Mouse (Mus musculus) liver, embryonic 16.5 days (tissue): ENCODE results near the gene Fam92b. TPM values are rescaled to one million over a fixed set of nuclear protein-coding genes. Genes with fewer than 3 reads are reported as not detected.

Source experiments
- ATAC-seq: fragments of 200-750 bp; cut with Nextera tagmentation; 2 replicates; pipeline ENCODE4 v1.8.0; 2017; ENCODE audit warnings: low read depth, mild to moderate bottlenecking, moderate number of reproducible peaks, moderate library complexity
- H3K27ac ChIP-seq: fragments of 300-500 bp; sonication (generic); 2 replicates; pipeline ENCODE4 v1.5.1; 2014; ENCODE audit warnings: mild to moderate bottlenecking, low read length
- H3K27me3 ChIP-seq: fragments of 300-500 bp; sonication (generic); 2 replicates; pipeline ENCODE4 v1.6.1; 2014; ENCODE audit warnings: low read depth, low read length, mixed read lengths; ENCODE audit not compliant: control insufficient read depth, insufficient read depth
- H3K36me3 ChIP-seq: fragments of 300-500 bp; sonication (generic); 2 replicates; pipeline ENCODE4 v1.6.1; 2014; ENCODE audit warnings: mild to moderate bottlenecking; ENCODE audit not compliant: control insufficient read depth, insufficient read depth
- H3K4me1 ChIP-seq: fragments of 300-500 bp; sonication (generic); 2 replicates; pipeline ENCODE4 v1.6.1; 2014; ENCODE audit warnings: low read depth, low read length, mixed read lengths; ENCODE audit not compliant: control insufficient read depth
- H3K4me2 ChIP-seq: fragments of 300-500 bp; sonication (generic); 2 replicates; pipeline ENCODE4 v1.6.1; 2014; ENCODE audit warnings: low read depth, low read length, mixed read lengths
- H3K4me3 ChIP-seq: fragments of 300-500 bp; sonication (generic); 2 replicates; pipeline ENCODE4 v1.5.1; 2014; ENCODE audit warnings: low read depth, mild to moderate bottlenecking, low read length
- H3K9ac ChIP-seq: fragments of 300-500 bp; sonication (generic); 2 replicates; pipeline ENCODE4 v1.6.1; 2014; ENCODE audit warnings: low read depth, low read length
- H3K9me3 ChIP-seq: fragments of 300-500 bp; sonication (generic); replicated peaks from 2 replicates; pipeline ENCODE4 v1.6.1; 2016; ENCODE audit warnings: low read length; ENCODE audit not compliant: control insufficient read depth
- WGBS: fragments of 180-500 bp; shearing (Covaris S2); extraction: QIAGEN DNeasy Blood & Tissue Kit; methylation state at CpG from one replicate; pipeline ENCODE4 v1.1.7; 2014; ENCODE audit not compliant: insufficient replicate concordance; 5-methylcytosine and 5-hydroxymethylcytosine counted together
- polyA plus RNA-seq: library from polyadenylated mRNA; unstranded; fragments of >200 nt; fragmentation: Nextera tagmentation; extraction: Ambion mirVana; gene quantifications from 2 replicates; pipeline ENCODE4 v1.2.1, GENCODE M21; 2015

Fam92b gene
- polyA plus RNA-seq, 1 experiment from 2014 or later: not detected

DNA sequence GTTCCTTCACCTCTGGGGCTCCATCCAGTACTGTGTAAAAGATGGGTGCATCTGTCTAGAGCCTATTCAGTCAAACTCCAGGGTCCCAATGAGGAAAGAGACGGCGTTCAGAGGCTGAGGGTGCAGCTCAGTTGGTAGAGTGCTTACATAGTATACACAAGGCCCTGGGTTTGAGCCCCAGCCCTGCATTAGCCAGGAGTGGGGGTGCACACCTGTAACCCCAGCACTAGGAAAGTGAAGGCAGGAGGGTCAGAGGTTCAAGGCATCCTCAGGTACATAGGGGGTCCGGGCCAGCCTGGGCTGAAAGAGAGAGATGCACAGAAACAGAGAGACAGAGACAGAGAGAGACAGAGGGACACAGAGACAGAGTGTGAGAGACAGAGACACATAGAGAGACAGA lies 36.0 kb upstream of the Fam92b start:
- Histone ChIP-seq H3K36me3 (no peaks in the 10 kb centered on the region), H3K27me3 (no peaks in the 10 kb centered on the region), H3K27ac (no peak overlapping the region), H3K4me1 (no peaks in the 10 kb centered on the region), H3K4me2 (no peak overlapping the region), H3K4me3 (no peak overlapping the region), H3K9ac (no peak overlapping the region), H3K9me3 (no peaks in the 10 kb centered on the region)
- WGBS: 73% methylated on average over 3 of the region's 3 CpGs
- no peak for ATAC-seq

DNA sequence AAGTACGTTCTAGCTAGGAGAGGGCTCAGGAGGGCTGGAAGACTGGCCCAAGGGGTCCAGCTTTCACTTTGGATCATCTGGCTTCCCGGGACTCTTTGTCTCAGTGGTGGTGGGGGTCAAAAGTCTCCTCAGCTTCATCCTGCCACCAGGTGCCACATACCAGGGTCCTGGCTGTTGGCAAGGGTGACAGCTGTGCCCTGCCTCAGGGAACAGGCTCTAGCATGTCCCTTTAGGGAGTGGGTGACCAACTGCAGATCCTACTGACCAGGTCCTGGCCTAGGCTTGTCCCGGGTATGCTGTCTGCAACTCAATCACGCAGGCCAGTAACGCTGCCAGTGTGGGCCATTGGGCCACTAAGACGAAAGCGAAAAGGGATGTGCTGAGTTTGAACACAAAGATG lies 35.3 kb upstream of the Fam92b start:
- no peaks in the 10 kb centered on the region for H3K36me3 ChIP-seq
- H3K27ac ChIP-seq: no peak overlapping the region
- H3K4me2 ChIP-seq: no peak overlapping the region
- WGBS: 71% methylated on average over 7 of the region's 7 CpGs
- H3K4me3 ChIP-seq: no peak overlapping the region
- no peaks in the 10 kb centered on the region for H3K4me1 ChIP-seq
- H3K27me3 ChIP-seq: no peaks in the 10 kb centered on the region
- no peak for ATAC-seq
- H3K9ac ChIP-seq: no peak overlapping the region
- no peaks in the 10 kb centered on the region for H3K9me3 ChIP-seq

DNA sequence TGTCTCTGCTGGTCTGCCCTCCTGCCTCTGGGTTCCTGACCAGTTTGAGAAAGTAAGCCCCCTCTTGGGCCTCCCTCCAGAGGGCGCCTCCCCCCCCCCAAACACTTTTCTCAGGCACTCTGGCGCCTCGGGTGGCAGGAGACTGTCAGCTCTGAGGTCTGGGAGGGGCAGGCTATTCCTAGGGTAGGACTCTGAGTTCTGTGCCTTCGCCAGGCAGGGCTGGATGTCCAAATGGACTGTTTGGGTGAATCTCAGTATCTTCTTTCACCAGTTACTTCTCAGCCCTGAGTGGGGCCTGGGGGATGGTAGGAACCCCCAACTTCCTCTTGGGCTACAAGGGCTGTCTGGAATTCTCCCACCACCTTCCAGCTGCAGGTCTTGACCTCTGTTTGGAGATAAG lies 34.1 kb upstream of the Fam92b start:
- H3K27ac ChIP-seq: no peak overlapping the region
- no peak for ATAC-seq
- no peaks in the 10 kb centered on the region for H3K27me3 ChIP-seq
- H3K4me3 ChIP-seq: no peak overlapping the region
- H3K9ac ChIP-seq: no peak overlapping the region
- WGBS: 8% methylated on average over 4 of the region's 4 CpGs
- no peaks in the 10 kb centered on the region for H3K9me3 ChIP-seq
- no peaks in the 10 kb centered on the region for H3K36me3 ChIP-seq
- no peaks in the 10 kb centered on the region for H3K4me1 ChIP-seq
- no peak overlapping the region for H3K4me2 ChIP-seq

DNA sequence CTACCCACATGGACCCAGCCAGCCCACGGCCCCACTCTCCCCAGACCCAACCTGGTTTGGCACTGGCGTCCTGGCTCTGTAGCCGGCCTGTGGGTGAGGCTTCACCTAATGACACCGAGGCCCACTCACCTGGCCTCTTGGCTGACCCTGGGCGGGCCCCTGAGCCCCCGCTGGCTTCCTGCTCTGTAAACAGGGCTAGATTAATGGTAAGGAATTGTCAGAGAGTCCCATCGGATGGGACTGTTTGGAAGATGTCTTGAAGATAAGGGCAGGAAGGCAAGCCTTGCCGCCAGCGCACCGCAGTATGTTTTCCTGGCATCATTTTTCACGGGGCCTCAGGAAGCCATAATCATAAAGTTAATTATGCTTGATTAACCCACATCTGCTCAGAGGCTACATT lies 30.8 kb upstream of the Fam92b start:
- WGBS: 50% methylated on average over 11 of the region's 11 CpGs
- Histone ChIP-seq H3K27me3 (no peaks in the 10 kb centered on the region), H3K4me2 (no peak overlapping the region), H3K9me3 (no peaks in the 10 kb centered on the region), H3K36me3 (no peaks in the 10 kb centered on the region), H3K4me1 (no peaks in the 10 kb centered on the region), H3K9ac (no peak overlapping the region), H3K4me3 (no peak overlapping the region), H3K27ac (no peak overlapping the region)
- ATAC-seq: no peak

DNA sequence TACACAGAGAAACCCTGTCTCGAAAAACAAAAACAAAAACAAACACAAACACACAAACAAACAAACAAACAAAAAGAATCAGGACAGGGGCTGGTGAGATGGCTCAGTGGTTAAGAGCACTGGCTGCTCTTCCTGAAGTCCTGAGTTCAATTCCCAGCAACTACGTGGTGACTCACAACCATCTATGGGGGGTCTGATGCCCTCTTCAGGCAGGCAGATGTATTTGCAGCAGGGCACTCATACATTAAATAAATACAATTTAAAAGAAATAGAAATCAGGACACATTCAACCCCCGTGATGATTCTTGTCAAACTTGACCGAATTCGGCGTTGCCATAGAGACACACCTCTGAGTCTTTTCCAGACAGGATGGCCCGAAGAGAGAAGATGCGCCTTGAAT lies 30.1 kb upstream of the Fam92b start:
- ATAC-seq: no peak
- Histone ChIP-seq H3K9ac (no peak overlapping the region), H3K36me3 (no peaks in the 10 kb centered on the region), H3K4me2 (no peak overlapping the region), H3K9me3 (no peaks in the 10 kb centered on the region), H3K4me3 (no peak overlapping the region), H3K4me1 (no peaks in the 10 kb centered on the region), H3K27me3 (no peaks in the 10 kb centered on the region), H3K27ac (no peak overlapping the region)
- 60% methylated on average over 8 of the region's 8 CpGs for WGBS

DNA sequence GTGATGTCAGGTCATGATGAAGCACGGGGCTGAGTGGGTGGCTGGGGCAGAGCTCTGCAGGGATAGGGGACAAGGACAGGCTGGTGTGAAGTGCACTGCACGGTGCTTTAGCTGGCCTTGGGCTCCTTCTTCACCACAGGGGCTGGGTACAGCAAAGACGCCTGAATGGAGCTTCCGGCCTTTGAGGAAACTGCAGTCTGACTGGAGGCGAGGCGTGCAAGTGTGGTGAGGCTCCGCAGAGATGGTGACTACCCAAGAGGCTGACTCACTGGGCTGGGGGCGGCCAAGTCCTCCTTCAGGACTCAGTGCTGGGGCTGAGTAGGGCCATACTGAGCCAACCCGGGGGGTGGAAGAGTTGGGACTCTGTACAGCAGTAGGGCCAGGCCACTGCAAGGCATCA lies 28.6 kb upstream of the Fam92b start:
- Histone ChIP-seq H3K9ac (no peak overlapping the region), H3K36me3 (no peaks in the 10 kb centered on the region), H3K27ac (no peak overlapping the region), H3K4me2 (no peak overlapping the region), H3K27me3 (no peaks in the 10 kb centered on the region), H3K9me3 (no peaks in the 10 kb centered on the region), H3K4me1 (no peaks in the 10 kb centered on the region), H3K4me3 (no peak overlapping the region)
- 51% methylated on average over 9 of the region's 9 CpGs for WGBS
- ATAC-seq: no peak

DNA sequence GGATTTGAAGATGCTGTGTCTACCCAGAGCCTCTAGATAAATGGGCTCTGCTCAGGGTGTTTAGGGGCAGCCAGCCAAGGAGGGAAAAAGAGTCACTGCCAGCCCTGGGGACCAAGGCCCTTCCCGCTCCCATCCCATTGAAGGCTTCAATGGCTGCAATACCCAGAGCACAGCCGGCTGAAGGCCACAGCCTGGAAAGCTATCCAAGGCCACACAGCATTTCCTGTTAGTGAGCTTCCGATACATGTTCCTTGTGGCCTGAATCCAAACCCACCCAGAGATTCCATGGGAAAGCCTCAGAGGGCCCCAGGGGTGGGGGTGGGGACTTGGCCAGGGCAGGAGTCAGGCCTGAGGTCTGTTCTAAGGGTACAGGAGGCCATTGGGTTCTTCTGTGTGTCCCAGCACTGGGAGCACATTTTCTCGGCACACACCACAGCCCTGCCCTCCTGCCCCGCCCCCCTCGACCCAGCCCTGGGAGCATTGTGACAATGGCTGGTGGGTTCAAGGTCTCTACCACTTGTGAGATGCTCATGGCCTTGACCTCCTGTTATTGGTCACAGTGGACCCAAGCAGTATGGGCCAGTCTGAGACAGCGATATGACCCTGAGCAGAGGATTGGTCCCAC lies 27.6 kb upstream of the Fam92b start:
- H3K9ac ChIP-seq: no peak overlapping the region
- H3K9me3 ChIP-seq: no peaks in the 10 kb centered on the region
- no peak overlapping the region for H3K27ac ChIP-seq
- no peak overlapping the region for H3K4me2 ChIP-seq
- no peaks in the 10 kb centered on the region for H3K36me3 ChIP-seq
- WGBS: 55% methylated on average over 7 of the region's 7 CpGs
- 0 out of 2 replicates have a peak, but pooled peaks have one; percentile 16 for ATAC-seq
- H3K27me3 ChIP-seq: no peaks in the 10 kb centered on the region
- no peak overlapping the region for H3K4me3 ChIP-seq
- no peaks in the 10 kb centered on the region for H3K4me1 ChIP-seq

DNA sequence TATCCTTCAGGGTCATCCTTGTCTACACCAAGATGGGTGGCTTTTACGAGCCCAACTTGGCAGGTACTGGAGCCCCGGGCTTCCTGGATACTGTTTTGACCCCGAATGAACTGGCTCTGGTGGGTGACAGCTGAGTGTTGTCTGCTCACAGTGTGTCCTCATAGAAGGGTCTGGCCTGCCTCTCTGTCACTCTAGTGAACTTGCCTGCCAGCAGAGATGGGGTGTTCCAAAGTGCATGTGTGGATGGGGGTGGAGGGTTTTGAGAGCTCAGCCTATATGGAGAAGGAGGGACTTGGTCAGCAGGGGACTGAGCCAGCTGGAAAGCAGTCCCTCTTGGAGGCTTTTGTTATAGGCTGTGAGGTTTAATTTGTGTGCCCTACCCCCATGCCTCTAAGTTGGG lies 25.3 kb upstream of the Fam92b start:
- H3K4me2 ChIP-seq: no peak overlapping the region
- H3K4me1 ChIP-seq: no peaks in the 10 kb centered on the region
- ATAC-seq: no peak
- no peak overlapping the region for H3K9ac ChIP-seq
- H3K27ac ChIP-seq: no peak overlapping the region
- no peaks in the 10 kb centered on the region for H3K9me3 ChIP-seq
- WGBS: 43% methylated on average over 3 of the region's 3 CpGs
- no peaks in the 10 kb centered on the region for H3K27me3 ChIP-seq
- no peak overlapping the region for H3K4me3 ChIP-seq
- no peaks in the 10 kb centered on the region for H3K36me3 ChIP-seq

DNA sequence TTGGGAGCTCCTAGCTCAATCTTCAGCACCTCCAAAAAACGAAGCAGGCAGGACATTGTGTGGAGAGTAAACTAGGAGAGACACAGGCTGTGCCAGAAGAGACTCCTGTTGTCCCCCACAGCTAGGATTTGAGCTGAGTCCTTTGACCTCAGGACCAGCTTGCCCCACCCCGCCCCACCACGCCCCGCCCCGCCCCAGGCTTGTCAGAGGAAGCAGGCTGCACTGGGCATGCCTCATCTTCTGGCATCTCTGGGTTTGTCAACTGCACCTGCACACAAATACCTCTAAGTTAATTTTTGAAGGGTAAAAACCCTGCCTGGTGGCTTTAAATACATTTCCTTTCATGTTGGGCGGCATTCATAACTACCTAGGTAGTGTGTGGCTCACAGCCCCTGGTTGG lies 24.1 kb upstream of the Fam92b start:
- 55% methylated on average over 6 of the region's 6 CpGs for WGBS
- no peak overlapping the region for H3K4me3 ChIP-seq
- no peaks in the 10 kb centered on the region for H3K27me3 ChIP-seq
- no peaks in the 10 kb centered on the region for H3K4me1 ChIP-seq
- no peak overlapping the region for H3K27ac ChIP-seq
- H3K9ac ChIP-seq: no peak overlapping the region
- H3K4me2 ChIP-seq: no peak overlapping the region
- ATAC-seq: no peak
- H3K9me3 ChIP-seq: no peaks in the 10 kb centered on the region
- no peaks in the 10 kb centered on the region for H3K36me3 ChIP-seq
